Mouse (Mus musculus): ENCODE results near the gene Man1a.

GRCm38 (mm10) chr10:54026101-54026500, 50.3 kb downstream of the Man1a start:
- TF ChIP-seq MAFK (IDR thresholded peaks at IDR 0.05; ENCODE audit: insufficient read depth, low read depth, low read length) (no peak), ZNF384 (IDR thresholded peaks at IDR 0.05; ENCODE audit: low read depth, low read length) (no peak)

All from ES-E14 (cell line).